Mouse (Mus musculus): ENCODE measurements at regions not wholly inside any gene's neighbourhood (a gene's known extent, or its start where the extent isn't known, plus 50 kb on each side); places are given as distances from the start of the nearest gene placed in this dataset.

- TF ChIP-seq CTCF (conservative IDR thresholded peaks at IDR 0.05 in 1 of 2, IDR thresholded peaks at IDR 0.05 in 1 of 2; ENCODE audit: low read depth in 2 of 2, low read length in 2 of 2) (no peak), ZC3H11A (IDR thresholded peaks at IDR 0.05; ENCODE audit: low read depth, low read length) (no peak), GABPA (IDR thresholded peaks at IDR 0.05; ENCODE audit: insufficient replicate concordance, low read depth, low read length) (no peak), USF1 (IDR thresholded peaks at IDR 0.05; ENCODE audit: low read depth, low read length) (no peak), POLR2A (IDR thresholded peaks at IDR 0.05; ENCODE audit: low read depth, low read length) (no peak), PAX5 (IDR thresholded peaks at IDR 0.05; ENCODE audit: low read length) (no peak), MAFK (IDR thresholded peaks at IDR 0.05; ENCODE audit: insufficient replicate concordance, low read length) (no peak)
These were observed 331.0 kb downstream of the Plk2 start for GRCm38 (mm10) chr13:110725821-110726220.

All from CH12.LX (cell line).